Mouse (Mus musculus) cerebellum, adult 2 months (tissue): ENCODE data around the gene H2-Eb2.

Experiments used
- CTCF ChIP-seq: fragments of 200-500 bp; IDR thresholded peaks from 2 replicates; pipeline ENCODE4 v1.5.1; 2011; ENCODE audit warnings: low read depth, mild to moderate bottlenecking, control low read depth, low read length, moderate library complexity, borderline replicate concordance; ENCODE audit not compliant: insufficient read depth
- POLR2A ChIP-seq: fragments of 200-500 bp; IDR thresholded peaks from 2 replicates; pipeline ENCODE4 v1.6.1; 2011; ENCODE audit warnings: low read length, control low read depth, borderline replicate concordance; ENCODE audit not compliant: insufficient read depth

- no peak for TF ChIP-seq POLR2A
- no peak for TF ChIP-seq CTCF
Measured at GRCm38 (mm10) chr17:34381876-34382275, 56.4 kb downstream of the H2-Eb2 start.
